Mouse (Mus musculus) urinary bladder, adult 2 months (tissue): ENCODE measurements around the gene Bnc2. TPM values are rescaled to one million over a fixed set of nuclear protein-coding genes. Genes with fewer than 3 reads are reported as not detected.

Source experiments
- DNase-seq: peaks from one replicate; pipeline ENCODE4 v3.0.0; 2022; ENCODE audit warnings: low spot score
- polyA plus RNA-seq: library from polyadenylated mRNA; depleted of rRNA; stranded (reverse); fragments of >200 nt; gene quantifications from 2 replicates; pipeline ENCODE4 v1.2.3, GENCODE M21; 2012; rRNA removed

Gene Bnc2
- polyA plus RNA-seq, result 9.7 and 14.4 TPM in 2 replicates

DNA sequence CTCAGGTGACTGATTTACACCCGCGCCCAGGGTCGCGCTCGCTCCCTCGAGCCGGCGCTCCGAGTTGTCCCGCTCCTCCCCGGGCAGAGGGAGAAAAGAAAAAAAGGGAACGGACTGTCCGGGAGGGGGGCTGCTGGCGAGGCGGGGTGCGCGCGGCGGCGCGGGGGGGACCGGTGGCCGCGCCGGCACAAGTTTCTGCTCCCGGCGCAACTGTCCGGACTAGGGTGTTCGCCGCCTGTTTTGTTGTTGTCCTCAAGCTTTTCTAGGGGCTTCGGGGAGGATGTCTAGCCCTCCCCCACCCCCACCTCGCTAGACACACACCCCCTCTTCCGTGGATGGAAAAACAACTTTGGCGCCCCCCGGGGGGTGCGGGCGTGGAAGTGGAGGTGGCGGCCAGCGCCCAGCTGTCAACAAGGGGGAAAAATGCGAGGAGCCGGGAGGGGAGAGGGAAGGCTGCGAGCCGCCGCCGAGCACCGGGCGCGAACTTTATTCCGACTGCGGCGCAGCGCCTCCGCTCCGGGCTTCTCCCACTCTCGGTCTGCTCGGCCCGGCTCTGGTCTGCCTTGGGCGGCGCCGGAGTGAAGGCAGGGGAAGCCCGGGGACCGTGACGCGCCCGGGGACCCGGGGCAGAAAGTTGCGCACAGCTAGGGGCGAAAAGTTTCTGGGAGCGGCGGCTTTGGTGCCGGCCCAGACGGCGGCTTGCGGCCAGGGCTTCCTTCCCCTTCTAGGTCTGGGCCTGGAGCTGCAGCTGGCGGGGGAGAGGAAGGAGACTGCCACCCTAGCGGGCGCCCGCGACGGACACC is at the start of gene Bnc2:
Gene Bnc2 (minus strand): TSS at position 105 of the 803 bp plus-strand sequence.
- peak; percentile 50 for DNase-seq

DNA sequence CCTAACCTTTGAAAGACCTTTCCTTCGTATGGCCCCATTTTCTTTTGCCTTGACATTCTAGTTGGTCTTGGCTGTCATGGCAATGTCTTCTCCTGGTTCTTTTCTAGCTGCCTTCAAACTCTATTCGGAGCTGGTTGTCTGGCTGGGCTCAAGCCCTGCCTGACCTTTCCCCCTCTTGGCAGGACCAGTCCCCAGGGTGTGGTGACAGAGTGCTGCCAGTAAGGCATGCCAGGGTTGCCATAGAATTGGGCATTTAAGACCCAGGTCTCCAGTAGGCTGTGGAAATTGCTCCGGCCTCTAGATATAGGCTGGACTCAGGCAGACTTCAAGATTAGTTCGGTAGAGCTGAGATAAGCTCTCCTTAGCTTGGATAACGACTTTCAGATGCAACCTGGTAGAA is 32.9 kb upstream of the Bnc2 start:
- DNase-seq, result no peak

DNA sequence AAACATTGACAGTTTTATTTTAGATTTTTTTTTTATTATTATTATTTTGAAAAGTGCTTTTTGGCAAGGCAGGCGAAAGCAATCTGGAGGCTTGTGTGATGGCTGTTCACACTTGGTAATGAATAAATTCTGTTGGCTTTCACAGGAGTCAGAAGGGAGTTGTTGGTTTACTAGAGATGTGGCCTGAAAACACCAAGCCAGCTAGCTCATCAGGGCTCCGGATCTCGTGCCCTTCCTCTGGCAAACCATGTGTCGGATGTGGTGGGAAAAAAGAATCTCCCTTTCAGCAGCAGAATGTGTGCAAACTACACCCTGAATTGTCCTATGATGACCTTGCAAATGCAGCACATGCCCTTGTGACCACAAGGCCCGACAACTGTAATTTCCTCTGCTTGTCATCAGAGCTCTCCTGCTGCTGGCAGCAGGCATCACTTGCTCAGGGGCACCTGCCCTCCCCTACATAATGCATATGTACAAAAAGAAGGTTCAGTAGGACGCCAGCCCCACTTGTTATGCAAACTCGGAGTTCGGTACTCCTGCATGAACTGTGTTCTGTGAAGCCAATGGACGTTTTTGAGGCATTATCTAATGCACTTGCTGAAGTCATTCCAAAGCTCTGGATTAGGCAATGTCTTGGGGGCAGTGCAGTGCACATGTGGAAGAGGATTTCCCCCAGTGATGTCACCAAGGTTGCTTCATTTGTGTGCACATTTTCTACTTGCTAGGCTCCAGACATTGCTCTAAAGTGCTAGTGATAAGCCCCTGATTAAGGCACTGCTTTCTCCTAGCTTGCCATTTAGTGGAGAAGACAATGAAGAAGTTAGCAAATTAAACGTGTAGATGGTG is 10.7 kb upstream of the Bnc2 start:
- no peak for DNase-seq

DNA sequence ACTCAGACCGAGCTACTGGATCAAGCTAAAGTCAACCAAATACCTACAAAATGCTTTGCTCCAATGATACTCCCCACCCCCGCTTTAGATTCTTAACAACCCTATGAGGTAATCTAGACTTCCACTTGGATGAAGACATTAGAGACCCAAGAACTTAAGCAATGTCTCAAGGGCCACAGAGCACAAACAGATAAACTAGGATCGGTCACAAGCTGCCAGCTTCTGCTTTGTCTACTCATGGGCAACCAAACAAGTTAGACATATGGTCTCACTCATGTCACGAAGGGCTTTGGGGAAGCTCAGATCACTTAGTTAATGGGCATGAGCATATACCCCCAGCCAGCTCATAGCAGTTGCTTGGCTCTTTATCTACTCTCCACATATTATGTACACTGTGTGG is 9.9 kb upstream of the Bnc2 start:
- no peak for DNase-seq

- DNase-seq, result no peak
These were observed 870 bp upstream of the Bnc2 start for GRCm38 (mm10) chr4:84675974-84676315.

- DNase-seq, result peak; percentile 60
These were observed 531 bp downstream of the Bnc2 start for GRCm38 (mm10) chr4:84674318-84675170.

- no peak for DNase-seq
These were observed 1.3 kb downstream of the Bnc2 start for GRCm38 (mm10) chr4:84673681-84674307.

DNA sequence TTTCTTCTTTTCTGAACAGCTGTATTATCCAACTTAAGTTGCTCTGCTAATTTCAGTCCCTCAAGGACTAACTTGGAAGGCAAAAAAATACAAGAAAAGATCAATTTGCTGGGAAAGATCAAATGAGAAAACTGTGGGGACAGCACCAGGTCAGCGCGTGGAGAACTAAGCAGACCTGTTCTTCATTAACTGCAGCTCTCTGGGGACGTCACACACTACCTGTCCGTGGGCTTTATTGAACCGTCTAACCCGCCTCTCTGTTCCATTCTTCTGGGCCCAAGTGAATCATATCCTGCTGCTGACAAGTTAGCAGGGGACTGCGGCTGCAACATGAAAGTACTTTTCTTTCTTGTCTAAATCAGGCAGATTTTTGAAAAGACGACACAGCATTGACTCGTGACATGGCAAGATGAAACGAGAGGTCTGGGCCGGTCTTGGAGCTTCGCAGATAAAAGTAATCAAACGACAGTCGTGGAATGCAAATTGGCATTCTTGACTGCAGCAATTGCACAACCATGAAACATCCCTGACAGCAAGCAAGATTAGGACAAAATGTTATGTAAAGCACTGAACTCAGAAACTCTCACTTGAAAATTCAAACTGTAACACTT is 2.8 kb downstream of the Bnc2 start:
- no peak for DNase-seq

- DNase-seq, result no peak
These were observed 4.1 kb downstream of the Bnc2 start for GRCm38 (mm10) chr4:84670996-84671395.

DNA sequence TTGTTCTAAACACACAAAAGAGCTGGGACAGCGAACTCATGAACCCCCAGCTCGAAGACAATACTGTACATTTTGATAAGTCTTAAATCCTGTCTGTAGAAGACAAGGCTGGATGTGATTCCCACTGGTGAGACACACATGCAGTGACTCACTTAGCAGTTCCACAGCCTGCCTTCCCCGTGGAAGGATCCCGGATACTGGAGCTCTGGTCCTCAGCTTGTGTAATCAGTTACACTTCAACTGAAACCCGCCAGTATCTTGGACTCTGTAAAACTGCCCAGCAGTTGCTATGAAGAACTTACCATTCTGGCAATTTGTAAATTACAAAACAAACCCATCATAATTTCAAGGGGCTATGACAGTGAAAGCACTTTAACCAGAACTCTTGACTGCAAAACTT is 5.4 kb downstream of the Bnc2 start:
- no peak for DNase-seq

DNA sequence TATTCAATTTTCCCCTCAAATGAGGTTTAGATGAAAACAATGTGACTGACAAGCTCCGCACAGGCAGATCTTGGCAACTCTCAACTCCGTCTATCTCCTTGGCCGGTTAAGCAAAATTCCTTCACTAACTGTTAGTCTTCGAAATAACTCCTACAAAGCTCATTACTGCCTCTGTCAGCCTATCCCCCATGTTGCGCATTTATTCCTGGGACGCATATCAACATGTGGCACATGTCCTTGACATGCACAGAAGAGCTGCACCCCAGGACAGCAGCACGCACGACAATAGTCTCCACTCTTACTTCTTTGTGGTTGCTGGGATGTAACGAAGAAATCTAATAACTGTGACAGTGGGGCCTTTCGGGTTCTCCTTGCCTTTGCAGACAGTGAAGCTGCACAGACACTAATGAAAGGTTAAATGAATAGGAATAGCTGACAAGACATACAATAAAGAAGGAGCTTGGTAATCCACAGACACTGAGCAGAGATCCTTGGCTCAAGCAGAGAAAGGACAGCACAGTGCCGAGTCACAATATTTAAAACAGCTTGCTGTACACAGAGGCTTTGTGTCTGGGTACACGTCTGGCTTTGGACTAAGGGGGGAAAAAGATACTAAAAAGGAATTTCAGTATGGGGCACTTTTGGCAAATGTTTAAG is 6.0 kb downstream of the Bnc2 start:
- DNase-seq, result no peak

DNA sequence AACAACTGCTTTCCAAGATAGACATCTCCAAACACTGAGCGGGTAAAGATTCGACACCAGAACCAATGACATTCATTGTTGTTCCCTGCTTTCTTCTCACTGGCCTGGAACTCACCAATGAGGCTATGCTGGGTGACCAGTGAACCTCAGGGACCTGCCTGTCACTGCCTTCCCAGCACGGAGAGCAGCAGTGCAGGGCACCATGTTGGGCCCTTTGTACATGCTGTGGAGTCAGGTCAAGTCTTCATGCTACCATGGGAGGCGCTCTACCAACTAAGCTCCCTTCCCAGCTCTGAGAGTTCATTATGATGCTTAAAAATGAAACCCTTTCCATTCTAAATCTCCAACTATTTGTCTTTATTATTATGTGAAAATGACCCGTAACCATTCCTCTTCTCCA is 6.8 kb downstream of the Bnc2 start:
- no peak for DNase-seq

DNA sequence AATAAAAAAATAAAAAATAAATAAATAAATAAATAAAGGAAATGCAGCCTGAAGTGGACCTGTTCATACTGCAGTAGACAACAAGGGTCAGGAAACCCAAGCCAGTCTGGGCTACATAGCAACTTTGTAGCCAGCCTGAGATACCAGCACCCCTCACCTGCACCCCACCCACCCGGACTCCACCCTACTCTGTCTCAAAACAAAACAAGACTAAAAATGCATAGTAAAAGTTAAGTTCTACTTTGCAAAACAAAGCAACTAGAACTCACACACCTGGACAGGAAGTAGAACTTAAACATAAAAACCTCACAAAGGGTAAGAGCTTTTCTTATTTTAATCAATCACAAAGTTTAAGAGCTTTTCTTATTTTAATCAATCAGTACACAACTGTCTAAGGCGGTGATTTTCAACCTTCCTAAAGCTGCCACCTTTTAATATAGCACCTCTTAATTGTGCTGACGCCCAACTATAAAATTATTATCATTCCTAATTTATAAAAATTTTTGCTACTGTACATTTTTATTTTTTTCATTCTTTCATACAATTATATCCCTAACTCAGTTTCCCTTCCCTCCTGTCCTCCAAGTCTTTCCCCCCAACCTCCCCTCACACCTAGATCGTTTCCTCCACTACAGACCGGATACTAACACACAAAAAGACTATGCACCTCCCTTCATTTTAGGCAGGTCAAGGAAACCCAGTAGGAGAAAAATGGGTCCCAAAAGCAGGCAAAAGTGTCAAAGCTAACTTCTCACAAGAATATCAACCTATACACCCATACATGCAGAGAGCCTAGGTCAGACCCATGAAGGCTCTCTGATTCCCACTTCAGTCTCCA is 12.6 kb downstream of the Bnc2 start:
- DNase-seq, result no peak

- DNase-seq, result no peak
These were observed 13.7 kb downstream of the Bnc2 start for GRCm38 (mm10) chr4:84661341-84661740.

DNA sequence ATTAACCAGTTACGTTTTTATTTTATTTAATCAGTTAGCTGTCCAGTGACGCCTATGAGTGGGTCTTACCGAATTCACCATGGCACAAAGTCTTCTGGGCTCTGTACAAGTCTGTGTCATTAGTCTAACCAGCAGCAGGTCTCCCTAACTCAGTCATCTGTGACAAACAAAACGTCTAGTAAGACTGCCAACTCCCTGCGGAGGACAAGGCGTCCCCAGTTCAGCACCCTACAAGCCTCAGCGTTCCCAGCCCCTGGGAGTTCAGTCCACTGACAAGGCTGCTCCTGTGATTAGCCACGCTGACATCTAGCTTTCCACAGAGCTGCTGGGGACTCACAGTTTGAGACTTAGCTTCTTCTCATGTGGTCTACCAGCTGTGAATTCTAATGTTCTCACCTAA is 23.3 kb downstream of the Bnc2 start:
- no peak for DNase-seq

GRCm38 (mm10) chr4:84646576-84646975 is 28.5 kb downstream of the Bnc2 start:
- no peak for DNase-seq

- no peak for DNase-seq
These were observed 35.9 kb downstream of the Bnc2 start for GRCm38 (mm10) chr4:84639166-84639565.

DNA sequence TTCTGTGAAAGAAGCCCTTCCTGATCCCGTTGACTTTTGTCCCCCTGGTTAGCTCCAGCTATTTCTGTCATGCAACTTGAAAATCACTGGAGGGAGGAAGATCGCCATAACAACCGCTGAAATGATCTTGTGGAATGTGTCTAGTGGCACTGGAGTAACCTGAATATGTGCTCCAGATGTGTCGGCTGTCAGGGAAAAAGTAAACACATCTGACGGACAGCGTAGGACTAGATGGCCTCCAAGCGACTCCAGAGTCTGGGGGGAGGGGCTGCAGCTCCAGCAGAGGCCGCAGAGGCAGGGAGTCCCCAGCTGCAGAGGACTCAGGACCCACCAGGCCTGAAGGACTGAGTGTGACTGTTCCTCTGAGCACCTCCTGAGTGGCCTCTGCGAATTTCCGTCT is 37.4 kb downstream of the Bnc2 start:
- no peak for DNase-seq

GRCm38 (mm10) chr4:84634751-84635150 is 40.3 kb downstream of the Bnc2 start:
- no peak for DNase-seq

DNA sequence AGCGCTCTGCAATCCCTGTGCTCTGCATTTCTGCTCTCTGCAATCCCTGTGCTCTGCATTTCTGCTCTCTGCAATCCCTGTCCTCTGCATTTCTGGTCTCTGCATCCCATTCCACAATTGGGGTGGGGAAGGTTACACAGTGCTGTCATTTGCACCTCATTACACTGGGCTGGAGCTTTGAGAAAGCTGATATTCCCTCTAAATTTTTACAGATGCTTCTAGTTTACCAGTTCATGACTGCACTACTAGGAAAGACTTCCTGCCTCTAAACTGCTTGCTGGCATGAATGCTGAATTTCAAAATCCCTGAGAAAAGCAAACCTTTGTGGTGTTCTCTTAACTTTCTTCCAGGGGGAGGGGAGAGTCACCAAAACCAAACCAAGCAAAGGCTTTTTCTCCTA is 41.1 kb downstream of the Bnc2 start:
- no peak for DNase-seq
